Mouse (Mus musculus) CD4-positive, CD25-positive, alpha-beta regulatory T cell, adult 4 months (primary cell): ENCODE measurements around the gene Slc24a1. TPM values are rescaled to one million over a fixed set of nuclear protein-coding genes. Genes with fewer than 3 reads are reported as not detected.

ENCODE experiments used
- ATAC-seq: one replicate; pipeline ENCODE4 v1.8.0; 2017
- polyA plus RNA-seq, 2 experiments: library from polyadenylated mRNA; unstranded; fragments of 100-300 nt; shearing (Covaris generic); gene quantifications; one replicate each; pipeline ENCODE4 v1.2.1; 2017

Slc24a1 gene
- polyA plus RNA-seq, 2 experiments from 2014 or later, result 0.09 to 0.44 TPM

- ATAC-seq, result peak; percentile 70
These were observed 14.9 kb downstream of the Slc24a1 start for GRCm38 (mm10) chr9:64936508-64936907.

GRCm38 (mm10) chr9:64934015-64934754, 17.2 kb downstream of the Slc24a1 start:
- ATAC-seq, result no peak

GRCm38 (mm10) chr9:64931751-64932610, 19.4 kb downstream of the Slc24a1 start:
- no peak for ATAC-seq

- ATAC-seq, result no peak
These were observed 21.2 kb downstream of the Slc24a1 start for GRCm38 (mm10) chr9:64930256-64930655.

GRCm38 (mm10) chr9:64926201-64926991, 25.0 kb downstream of the Slc24a1 start:
- ATAC-seq, result no peak

GRCm38 (mm10) chr9:64925771-64926170, 25.6 kb downstream of the Slc24a1 start:
- no peak for ATAC-seq

- ATAC-seq, result peak; percentile 17
These were observed 32.8 kb downstream of the Slc24a1 start for GRCm38 (mm10) chr9:64918560-64918959.

- ATAC-seq, result peak; percentile 63
These were observed 36.8 kb downstream of the Slc24a1 start for GRCm38 (mm10) chr9:64914629-64915028.

- ATAC-seq, result no peak
These were observed 37.4 kb downstream of the Slc24a1 start for GRCm38 (mm10) chr9:64913973-64914372.

- ATAC-seq, result no peak
These were observed 38.0 kb downstream of the Slc24a1 start for GRCm38 (mm10) chr9:64913406-64913805.

GRCm38 (mm10) chr9:64907441-64907840, 44.0 kb downstream of the Slc24a1 start:
- ATAC-seq, result no peak

- ATAC-seq, result no peak
These were observed 46.3 kb downstream of the Slc24a1 start for GRCm38 (mm10) chr9:64904917-64905640.

GRCm38 (mm10) chr9:64903386-64903785, 48.0 kb downstream of the Slc24a1 start:
- peak; percentile 51 for ATAC-seq

- ATAC-seq, result no peak
These were observed 48.5 kb downstream of the Slc24a1 start for GRCm38 (mm10) chr9:64902866-64903265.

GRCm38 (mm10) chr9:64896605-64897004, 54.8 kb downstream of the Slc24a1 start:
- ATAC-seq, result no peak

- no peak for ATAC-seq
These were observed 65.4 kb downstream of the Slc24a1 start for GRCm38 (mm10) chr9:64886008-64886407.

Other genes with a start within 250 kb of the Slc24a1 start
- gene Rab11a, start 213.8 kb downstream of the Slc24a1 start, polyA plus RNA-seq, result 100 to 1,000 TPM; 166 to 218 TPM
- gene Dennd4a, start 140.3 kb downstream of the Slc24a1 start, polyA plus RNA-seq, result 10 to 100 TPM; 22.1 to 25.3 TPM
- gene Ints14, start 9.3 kb upstream of the Slc24a1 start, polyA plus RNA-seq, result 10 to 100 TPM; 41.1 to 45.7 TPM
- gene Hacd3, start 70.1 kb upstream of the Slc24a1 start, polyA plus RNA-seq, result 100 to 1,000 TPM; 133 to 142 TPM
- gene Dpp8, start 80.8 kb upstream of the Slc24a1 start, polyA plus RNA-seq, result 10 to 100 TPM; 19.9 to 23.4 TPM
- under 1 TPM in 1 of 2 experiments, not detected in 1; 0.05 TPM for gene Igdcc4, start 149.9 kb upstream of the Slc24a1 start, polyA plus RNA-seq
- gene Igdcc3, start 189.6 kb upstream of the Slc24a1 start, polyA plus RNA-seq, result not detected
- gene Parp16, start 243.7 kb upstream of the Slc24a1 start, polyA plus RNA-seq, result 1 to 10 TPM; 6.4 to 7.5 TPM